Mouse (Mus musculus) skeletal muscle tissue, postnatal 0 days (tissue): ENCODE results near the gene Fam19a1. TPM values are rescaled to one million over a fixed set of nuclear protein-coding genes. Genes with fewer than 3 reads are reported as not detected.

Source experiments
- polyA plus RNA-seq: library from polyadenylated mRNA; unstranded; fragments of >200 nt; fragmentation: Nextera tagmentation; extraction: Ambion mirVana; gene quantifications from 2 replicates; pipeline ENCODE4 v1.2.1, GENCODE M21; 2015

Gene Fam19a1
- polyA plus RNA-seq = 0.13 and 0.34 TPM in 2 replicates

DNA sequence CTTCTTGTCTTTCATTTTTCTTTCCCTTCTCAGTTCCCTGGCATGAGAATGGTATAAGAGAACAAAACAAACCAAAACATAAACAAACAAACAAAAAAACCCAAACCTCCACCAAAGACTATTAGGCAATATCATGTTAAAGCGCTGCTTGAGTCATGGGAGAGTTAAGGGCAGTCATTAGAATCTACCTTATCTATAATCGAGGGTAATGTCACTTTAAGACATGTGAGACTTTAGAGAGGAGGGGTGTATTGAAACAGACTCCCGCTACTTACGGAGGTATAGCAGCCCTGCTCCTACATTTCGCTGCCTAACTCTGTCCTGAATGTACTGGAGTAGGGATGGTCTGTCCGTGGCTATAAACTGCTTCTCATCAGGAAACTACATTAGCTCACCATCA, at the start of gene Fam19a1:
Gene Fam19a1, plus strand, starts transcription at position 301 of the 400 bp plus-strand sequence.

DNA sequence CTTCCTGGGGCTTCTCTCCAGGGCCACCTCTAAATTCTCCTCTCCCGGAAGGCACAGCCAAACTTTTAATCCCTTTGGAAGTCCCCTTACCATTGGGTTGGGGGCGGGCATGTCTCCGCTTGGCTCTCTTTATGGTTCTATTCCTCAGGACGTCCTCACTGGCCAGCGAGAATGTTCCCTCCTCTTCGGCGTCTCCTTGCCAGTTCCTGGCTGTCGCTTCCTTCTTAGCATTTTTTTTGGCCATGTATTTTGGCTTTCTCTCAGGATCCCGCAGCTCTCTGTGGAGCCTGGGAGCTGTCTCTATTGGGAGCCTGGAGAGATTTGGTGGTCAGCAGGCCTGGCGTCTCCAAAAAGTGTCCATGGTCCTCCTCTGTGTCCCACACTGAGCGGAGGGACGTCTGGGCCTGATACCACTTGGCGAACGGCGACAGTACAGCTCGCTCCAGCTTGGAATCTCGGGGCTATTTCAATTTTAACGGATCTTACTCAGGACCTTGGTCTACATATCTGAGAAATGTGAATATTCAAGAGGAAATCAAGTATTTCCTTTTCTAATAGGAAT, 52.9 kb downstream of the Fam19a1 start, which contains the start of gene 1700123L14Rik:
Gene 1700123L14Rik, minus strand, starts transcription at position 426 of the 562 bp plus-strand sequence.

Other genes with a start within 250 kb of the Fam19a1 start
- not detected in 2 replicates for gene 1700123L14Rik, start 53.1 kb downstream of the Fam19a1 start, polyA plus RNA-seq